Comparison of ENCODE assay signal across 8 mouse cellular contexts in genomic region chr16:35982506-35982901, GRCm38 (mm10). TPM values are rescaled to one million over a fixed set of nuclear protein-coding genes. Genes with fewer than 3 reads are reported as not detected.
DNase-seq lines count a peak whose midpoint lies in the region; ATAC-seq lines count a peak whose summit lies in the region.

No protein-coding gene starts in this region.

- H3K27ac ChIP-seq in hindbrain, embryonic 14.5 days = peak overlapping the region; percentile 97
- peak overlapping the region; percentile 97 for H3K27ac ChIP-seq in midbrain, embryonic 15.5 days

- H3K9ac ChIP-seq in hindbrain, embryonic 14.5 days = peak overlapping the region; percentile 86
- peak overlapping the region; percentile 83 for H3K9ac ChIP-seq in midbrain, embryonic 15.5 days

- peak overlapping the region; percentile 74 for H3K4me3 ChIP-seq in hindbrain, embryonic 14.5 days (replicated peaks; ENCODE audit: low read length)
- peak overlapping the region; percentile 77 for H3K4me3 ChIP-seq in midbrain, embryonic 15.5 days

- H3K4me2 ChIP-seq in hindbrain, embryonic 14.5 days (replicated peaks) = peak overlapping the region; percentile 73
- H3K4me2 ChIP-seq in midbrain, embryonic 15.5 days = peak overlapping the region; percentile 62

- H3K36me3 ChIP-seq in hindbrain, embryonic 14.5 days (replicated peaks; ENCODE audit: control insufficient read depth, insufficient read depth) = no peaks in the 10 kb centered on the region
- H3K36me3 ChIP-seq in midbrain, embryonic 15.5 days (replicated peaks) = no peaks in the 10 kb centered on the region

- no peaks in the 10 kb centered on the region for H3K27me3 ChIP-seq in hindbrain, embryonic 14.5 days (ENCODE audit: control insufficient read depth, insufficient read depth, low read length)
- 0 out of 2 replicates have a peak, but pooled peaks cover 3% of the 10 kb centered on the region for H3K27me3 ChIP-seq in midbrain, embryonic 15.5 days (replicated peaks)

- peaks cover 11% of the 10 kb centered on the region for H3K4me1 ChIP-seq in hindbrain, embryonic 14.5 days (replicated peaks; ENCODE audit: control insufficient read depth, insufficient read depth, low read length)
- H3K4me1 ChIP-seq in midbrain, embryonic 15.5 days = peaks cover 20% of the 10 kb centered on the region

- 5% methylated on average over 15 of the region's 15 CpGs for WGBS in hindbrain, embryonic 14.5 days
- 4% methylated on average over 15 of the region's 15 CpGs for WGBS in midbrain, embryonic 15.5 days

- ATAC-seq in hindbrain, embryonic 14.5 days (ENCODE audit: low FRiP score) = no peak
- ATAC-seq in midbrain, embryonic 15.5 days (replicated peaks) = peak; percentile 20

- peak; percentile 8 for DNase-seq in layer of hippocampus, adult 11-12 months (ENCODE audit: low spot score)
- DNase-seq in layer of hippocampus, adult 18-20 months (ENCODE audit: low spot score in 2 of 2) = no peak
- DNase-seq in embryo, embryonic 11 days = peak; percentile 6
- DNase-seq in hindbrain, embryonic 14.5 days (ENCODE audit: low spot score) = no peak
- DNase-seq in urinary bladder, postnatal 4 days (ENCODE audit: low spot score in 2 of 2) = no peak
- no peak for DNase-seq in frontal cortex, adult 2 months (ENCODE audit: extremely low spot score in 1 of 2, low spot score in 1 of 2)
- DNase-seq in kidney, adult 11 months = no peak

- H3K9me3 ChIP-seq in hindbrain, embryonic 14.5 days (ENCODE audit: control insufficient read depth, low read length) = no peaks in the 10 kb centered on the region
- peaks cover 3% of the 10 kb centered on the region; the same call in 1 of the 2 replicates for H3K9me3 ChIP-seq in midbrain, embryonic 15.5 days

RNA-seq across cellular contexts. Expression of gene Kpna1, which starts 4.0 kb away (rescaled TPM):
- total RNA-seq in layer of hippocampus, adult 18-20 months (2021) = 100 to 1,000 TPM; 137 to 143 TPM
- polyA plus RNA-seq in hindbrain, embryonic 14.5 days (2014; fragmentation: Nextera tagmentation; extraction: Ambion mirVana) = 90.4 and 105 TPM in 2 replicates
- 74.3 and 83.1 TPM in 2 replicates for polyA plus RNA-seq in midbrain, embryonic 15.5 days (2015; fragmentation: Nextera tagmentation; extraction: Ambion mirVana)
- 44.0 and 48.2 TPM in 2 replicates for polyA plus RNA-seq in frontal cortex, adult 2 months (2012; rRNA removed)

RNA-seq across cellular contexts. Expression of gene Dtx3l, which starts 43.6 kb away (rescaled TPM):
- 1 to 10 TPM; 5.4 to 5.7 TPM for total RNA-seq in layer of hippocampus, adult 18-20 months (2021)
- 1.2 and 1.7 TPM in 2 replicates for polyA plus RNA-seq in hindbrain, embryonic 14.5 days (2014; fragmentation: Nextera tagmentation; extraction: Ambion mirVana)
- polyA plus RNA-seq in midbrain, embryonic 15.5 days (2015; fragmentation: Nextera tagmentation; extraction: Ambion mirVana) = 1.5 and 1.8 TPM in 2 replicates
- 3.0 TPM in 2 replicates for polyA plus RNA-seq in frontal cortex, adult 2 months (2012; rRNA removed)

RNA-seq across cellular contexts. Expression of gene Parp9, which starts 44.2 kb away (rescaled TPM):
- 1 to 10 TPM; 2.8 to 3.2 TPM for total RNA-seq in layer of hippocampus, adult 18-20 months (2021)
- 2.2 and 2.6 TPM in 2 replicates for polyA plus RNA-seq in hindbrain, embryonic 14.5 days (2014; fragmentation: Nextera tagmentation; extraction: Ambion mirVana)
- polyA plus RNA-seq in midbrain, embryonic 15.5 days (2015; fragmentation: Nextera tagmentation; extraction: Ambion mirVana) = 1.8 and 2.6 TPM in 2 replicates
- polyA plus RNA-seq in frontal cortex, adult 2 months (2012; rRNA removed) = 3.8 and 4.5 TPM in 2 replicates

RNA-seq across cellular contexts. Expression of gene Wdr5b, which starts 58.5 kb away (rescaled TPM):
- total RNA-seq in layer of hippocampus, adult 18-20 months (2021) = 1 to 10 TPM; 4.3 to 4.6 TPM
- 12.9 and 13.7 TPM in 2 replicates for polyA plus RNA-seq in hindbrain, embryonic 14.5 days (2014; fragmentation: Nextera tagmentation; extraction: Ambion mirVana)
- 13.0 and 13.2 TPM in 2 replicates for polyA plus RNA-seq in midbrain, embryonic 15.5 days (2015; fragmentation: Nextera tagmentation; extraction: Ambion mirVana)
- polyA plus RNA-seq in frontal cortex, adult 2 months (2012; rRNA removed) = 5.0 and 5.4 TPM in 2 replicates

Comparison
In these comparisons a context has a peak if more than half of its experiments do, and no peak if none do; other contexts are left out.
1. DNase-seq: peak in layer of hippocampus, adult 11-12 months (single experiment) and embryo, embryonic 11 days (single experiment); none in layer of hippocampus, adult 18-20 months (0 of 2), hindbrain, embryonic 14.5 days (single experiment), urinary bladder, postnatal 4 days (0 of 2), frontal cortex, adult 2 months (0 of 2) and kidney, adult 11 months (single experiment).